Mouse (Mus musculus) hematopoietic stem cell, adult 5-6 weeks (primary cell): Measurements from ENCODE around the gene 1700016K19Rik. TPM values are rescaled to one million over a fixed set of nuclear protein-coding genes. Genes with fewer than 3 reads are reported as not detected.
"Not testable (repeated sequence)": the region's sequence is repeated elsewhere in the genome, so short reads cannot be mapped to it uniquely, and the experiment has no call there.

ENCODE experiments used
- ATAC-seq, 2 experiments: fragments of 125-278 bp in 1 of 2; replicated peaks in 1 of 2; 2 replicates each; pipeline ENCODE4 v1.8.0; 2016 to 2017; ENCODE audit warnings: inconsistent platforms in 2 of 2, mild to moderate bottlenecking in 2 of 2, moderate number of reproducible peaks in 2 of 2, low read depth in 1 of 2, moderate TSS enrichment in 1 of 2; ENCODE audit not compliant: low FRiP score in 2 of 2, poor library complexity in 2 of 2, severe bottlenecking in 2 of 2, insufficient read depth in 1 of 2, low TSS enrichment in 1 of 2
- total RNA-seq: library from RNA; stranded (forward); fragments of 172-1452, 232-1000 nt; gene quantifications from 2 replicates; pipeline ENCODE4 v1.2.3, GENCODE M21; 2017

The 1700016K19Rik gene
- total RNA-seq, 1 experiment from 2014 or later, result not detected

GRCm38 (mm10) chr11:75976748-75977147 is 23.0 kb upstream of the 1700016K19Rik start:
- peak; percentile 72 to 85 for ATAC-seq

- no peak for ATAC-seq
These were observed 21.7 kb upstream of the 1700016K19Rik start for GRCm38 (mm10) chr11:75978051-75978450.

GRCm38 (mm10) chr11:75980413-75980812 is 19.3 kb upstream of the 1700016K19Rik start:
- no peak for ATAC-seq

GRCm38 (mm10) chr11:75983194-75983593 is 16.5 kb upstream of the 1700016K19Rik start:
- no peak for ATAC-seq

- no peak for ATAC-seq
These were observed 15.1 kb upstream of the 1700016K19Rik start for GRCm38 (mm10) chr11:75984581-75984980.

GRCm38 (mm10) chr11:75985948-75986347 is 13.8 kb upstream of the 1700016K19Rik start:
- no peak for ATAC-seq

GRCm38 (mm10) chr11:75990965-75991835 is 8.5 kb upstream of the 1700016K19Rik start:
- no peak for ATAC-seq

GRCm38 (mm10) chr11:75991911-75992310 is 7.8 kb upstream of the 1700016K19Rik start:
- no peak for ATAC-seq

- ATAC-seq, result peak in 1 of 2 experiments; percentile 56; a peak in 2 of 4 replicates
These were observed 7.2 kb upstream of the 1700016K19Rik start for GRCm38 (mm10) chr11:75992481-75992880.

- ATAC-seq, result no peak
These were observed 5.4 kb upstream of the 1700016K19Rik start for GRCm38 (mm10) chr11:75994357-75994756.

- no peak for ATAC-seq
These were observed 989 bp downstream of the 1700016K19Rik start for GRCm38 (mm10) chr11:76000701-76001100.

- ATAC-seq, result no peak; a peak in 1 of 4 replicates
These were observed 1.6 kb downstream of the 1700016K19Rik start for GRCm38 (mm10) chr11:76001237-76001878.

- not testable (repeated sequence) for ATAC-seq
These were observed 4.6 kb downstream of the 1700016K19Rik start for GRCm38 (mm10) chr11:76004276-76004675.

GRCm38 (mm10) chr11:76008162-76008561 is 8.4 kb downstream of the 1700016K19Rik start:
- ATAC-seq, result no peak

GRCm38 (mm10) chr11:76009101-76009500 is 9.4 kb downstream of the 1700016K19Rik start:
- ATAC-seq, result no peak

GRCm38 (mm10) chr11:76010838-76011624 is 11.3 kb downstream of the 1700016K19Rik start:
- no peak for ATAC-seq

- ATAC-seq, result no peak
These were observed 15.5 kb downstream of the 1700016K19Rik start for GRCm38 (mm10) chr11:76015251-76015650.

- ATAC-seq, result no peak
These were observed 16.1 kb downstream of the 1700016K19Rik start for GRCm38 (mm10) chr11:76015814-76016213.
